Mouse (Mus musculus) heart, adult 2 months (tissue): ENCODE data around the gene Fads2.

Experiments
- CTCF ChIP-seq: fragments of 200-600 bp; IDR thresholded peaks from 2 replicates; pipeline ENCODE4 v1.8.1; 2022; ENCODE audit warnings: antibody characterized with exemption, mild to moderate bottlenecking, moderate library complexity
- POLR2A ChIP-seq: fragments of 200-500 bp; IDR thresholded peaks from 2 replicates; pipeline ENCODE4 v1.6.1; 2011; ENCODE audit warnings: mild to moderate bottlenecking, low read depth, low read length, control low read depth; ENCODE audit not compliant: insufficient read depth

GRCm38 (mm10) chr19:10101341-10102053, at the start of gene Fads2:
- TF ChIP-seq CTCF (no peak), POLR2A (peak; percentile 68)
